Comparison of ENCODE assay signal across 8 mouse cellular contexts in the genomic region with DNA sequence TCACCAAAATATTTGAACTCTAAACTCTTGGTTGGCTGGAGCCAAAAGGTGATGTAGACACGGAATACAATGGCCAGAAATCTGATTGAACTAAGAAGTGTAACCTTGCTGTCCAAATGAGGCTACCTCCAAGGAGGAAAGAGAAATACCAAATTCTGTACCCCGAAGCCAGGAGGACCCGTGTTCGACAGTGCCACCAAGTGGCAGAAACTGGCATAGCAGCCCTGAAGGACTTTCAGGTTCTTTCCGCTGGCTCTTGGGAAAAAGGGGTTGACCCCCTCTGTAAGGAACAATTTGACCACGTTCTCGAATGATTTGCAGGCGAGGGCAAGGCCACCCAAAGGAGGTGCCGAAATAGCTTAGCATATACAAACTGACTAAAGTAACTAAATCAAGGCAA. TPM values are rescaled to one million over a fixed set of nuclear protein-coding genes. Genes with fewer than 3 reads are reported as not detected.
A peak's percentile ranks its signal among the peaks of the same experiment; 100 is the strongest.
DNase-seq lines count a peak whose midpoint lies in the region; ATAC-seq lines count a peak whose summit lies in the region.

No protein-coding gene starts in this region.

- no peak for ATAC-seq in kidney, embryonic 15.5 days (replicated peaks; ENCODE audit: low FRiP score)
- peak; percentile 53 for ATAC-seq in CD4-positive, CD25-positive, alpha-beta regulatory T cell, adult 4 months
- ATAC-seq in erythroblast, adult 5-6 weeks (replicated peaks; ENCODE audit: low FRiP score, poor library complexity, severe bottlenecking): peak; percentile 60; the same call in 1 of the 2 replicates
- ATAC-seq in monocyte, adult 5-6 weeks (replicated peaks; ENCODE audit: insufficient number of reproducible peaks, low FRiP score, low TSS enrichment, poor library complexity, severe bottlenecking): peak; percentile 62; the same call in 1 of the 2 replicates

- no peak overlapping the region for H3K27ac ChIP-seq in kidney, embryonic 15.5 days

- 0 out of 2 replicates have a peak, but pooled peaks cover 3% of the 10 kb centered on the region for H3K9me3 ChIP-seq in kidney, embryonic 15.5 days (replicated peaks)

- no peak overlapping the region for H3K4me3 ChIP-seq in kidney, embryonic 15.5 days (replicated peaks)

- H3K36me3 ChIP-seq in kidney, embryonic 15.5 days: no peaks in the 10 kb centered on the region

- WGBS in kidney, embryonic 15.5 days: 36% methylated on average over 9 of the region's 9 CpGs

- 0 out of 2 replicates have a peak, but pooled peaks cover 4% of the 10 kb centered on the region for H3K4me1 ChIP-seq in kidney, embryonic 15.5 days

- no peak overlapping the region for H3K9ac ChIP-seq in kidney, embryonic 15.5 days

- no peak overlapping the region for H3K4me2 ChIP-seq in kidney, embryonic 15.5 days

- peak; percentile 78 for DNase-seq in kidney, adult 18-20 months
- peak; percentile 68 for DNase-seq in ZHBTc4 (ENCODE audit: low read depth, low spot score)
- peak; percentile 36 to 79 for DNase-seq in layer of hippocampus, postnatal 25 days (ENCODE audit: extremely low spot score in 1 of 2, low spot score in 1 of 2)
- DNase-seq in thymus, postnatal 4 days: peak; percentile 82

- H3K27me3 ChIP-seq in kidney, embryonic 15.5 days: no peaks in the 10 kb centered on the region

RNA-seq across cellular contexts. Expression of a gene that starts 26.3 kb away (rescaled TPM):
- polyA plus RNA-seq in kidney, embryonic 15.5 days (2015; fragmentation: Nextera tagmentation; extraction: Ambion mirVana): 8.7 and 10.0 TPM in 2 replicates
- polyA plus RNA-seq in CD4-positive, CD25-positive, alpha-beta regulatory T cell, adult 4 months (2017; shearing (Covaris generic)): not detected
- total RNA-seq in erythroblast, adult 5-6 weeks (2015; ENCODE audit: low replicate concordance): 1.7 TPM in 1 of 2 replicates, not detected in the other
- total RNA-seq in erythroblast, adult 5-6 weeks (2017; ENCODE audit: low replicate concordance): 0.70 TPM in 1 of 2 replicates, not detected in the other
- 1 to 10 TPM; 6.9 to 7.4 TPM for total RNA-seq in layer of hippocampus, postnatal 25 days (2021)
- not detected in 3 replicates for total RNA-seq in monocyte, adult 5-6 weeks (2017)
